Mouse (Mus musculus) CH12.LX (cell line): ENCODE data around the gene Ttc34. TPM values are rescaled to one million over a fixed set of nuclear protein-coding genes. Genes with fewer than 3 reads are reported as not detected.

ENCODE experiments used
- DNase-seq: peaks from one replicate; pipeline ENCODE4 v3.0.0-alpha.2; 2013; ENCODE audit errors: extremely low read depth
- H3K27ac ChIP-seq: 2 replicates; pipeline ENCODE4 v1.5.1; 2012; ENCODE audit warnings: low read depth, mild to moderate bottlenecking, control low read depth, moderate library complexity; ENCODE audit not compliant: insufficient read depth
- H3K27me3 ChIP-seq: replicated peaks from 2 replicates; pipeline ENCODE3; 2012; ENCODE audit warnings: inconsistent platforms
- H3K36me3 ChIP-seq, 2 experiments: replicated peaks in 1 of 2; 2 replicates each; pipeline versions ENCODE3 to v1.6.1; 2012; ENCODE audit warnings: inconsistent platforms in 1 of 2, low read length in 1 of 2, mild to moderate bottlenecking in 1 of 2, mixed read lengths in 1 of 2, moderate library complexity in 1 of 2; ENCODE audit not compliant: control insufficient read depth in 1 of 2, insufficient read depth in 1 of 2
- H3K4me1 ChIP-seq, 2 experiments: 2 replicates each; pipeline ENCODE4 v1.6.1; 2012; ENCODE audit warnings: inconsistent platforms in 1 of 2, moderate library complexity in 1 of 2; ENCODE audit not compliant: insufficient read depth in 2 of 2, control insufficient read depth in 1 of 2
- H3K4me2 ChIP-seq: 2 replicates; pipeline ENCODE4 v1.6.1; 2012; ENCODE audit warnings: low read depth, mild to moderate bottlenecking, control low read depth; ENCODE audit not compliant: poor library complexity, insufficient read depth, severe bottlenecking
- H3K4me3 ChIP-seq, 3 experiments: fragments of 150-350 bp in 1 of 3; sonication (generic) in 1 of 3; replicated peaks in 1 of 3; 2 replicates each; pipeline versions ENCODE3 to v1.5.1; 2011 to 2012; ENCODE audit warnings: low read depth in 2 of 3, low read length in 2 of 3, mild to moderate bottlenecking in 2 of 3, moderate library complexity in 2 of 3, control low read depth in 1 of 3, improper control_type of control experiment in 1 of 3, inconsistent platforms in 1 of 3, mixed read lengths in 1 of 3; ENCODE audit not compliant: poor library complexity in 1 of 3
- H3K79me2 ChIP-seq: replicated peaks from 2 replicates; pipeline ENCODE4 v1.6.1; 2012; ENCODE audit warnings: mild to moderate bottlenecking, moderate library complexity; ENCODE audit not compliant: control insufficient read depth, poor library complexity, insufficient read depth, severe bottlenecking; ENCODE audit errors: extremely low read depth
- H3K9ac ChIP-seq: 2 replicates; pipeline ENCODE4 v1.6.1; 2012; ENCODE audit warnings: low read depth, mild to moderate bottlenecking, control low read depth, moderate library complexity; ENCODE audit not compliant: insufficient read depth
- H3K9me3 ChIP-seq: replicated peaks from 2 replicates; pipeline ENCODE3; 2012; ENCODE audit warnings: low read length, inconsistent platforms, mixed read lengths
- BHLHE40 ChIP-seq: IDR thresholded peaks from 2 replicates; pipeline ENCODE4 v1.6.1; 2011; ENCODE audit warnings: mild to moderate bottlenecking, low read depth, low read length, improper control_type of control experiment
- CHD1 ChIP-seq: IDR thresholded peaks from 2 replicates; pipeline ENCODE4 v1.6.1; 2012; ENCODE audit warnings: low read depth, low read length, improper control_type of control experiment, inconsistent platforms
- CHD2 ChIP-seq: IDR thresholded peaks from 2 replicates; pipeline ENCODE4 v1.6.1; 2011; ENCODE audit warnings: low read length, improper control_type of control experiment
- CTCF ChIP-seq, 2 experiments: IDR thresholded peaks in 1 of 2; conservative IDR thresholded peaks in 1 of 2; 2 replicates each; pipeline ENCODE4 v1.5.1; 2011 to 2012; ENCODE audit warnings: low read depth in 2 of 2, low read length in 2 of 2, improper control_type of control experiment in 1 of 2, inconsistent platforms in 1 of 2, mild to moderate bottlenecking in 1 of 2, moderate library complexity in 1 of 2
- ELF1 ChIP-seq: IDR thresholded peaks from 2 replicates; pipeline ENCODE4 v1.6.1; 2014; ENCODE audit warnings: low read depth, mild to moderate bottlenecking, inconsistent platforms, low read length, improper control_type of control experiment
- EP300 ChIP-seq: IDR thresholded peaks from 2 replicates; pipeline ENCODE4 v1.6.1; 2011; ENCODE audit warnings: low read length, improper control_type of control experiment
- GABPA ChIP-seq: IDR thresholded peaks from 2 replicates; pipeline ENCODE4 v1.6.1; 2012; ENCODE audit warnings: low read depth, low read length, improper control_type of control experiment, inconsistent platforms; ENCODE audit not compliant: insufficient replicate concordance
- IRF4 ChIP-seq: IDR thresholded peaks from 2 replicates; pipeline ENCODE4 v1.6.1; 2014; ENCODE audit warnings: low read depth, mild to moderate bottlenecking, inconsistent platforms, low read length, improper control_type of control experiment
- MAZ ChIP-seq: IDR thresholded peaks from 2 replicates; pipeline ENCODE4 v1.6.1; 2012; ENCODE audit warnings: low read depth, mild to moderate bottlenecking, inconsistent platforms, low read length, improper control_type of control experiment, moderate library complexity
- MEF2A ChIP-seq: IDR thresholded peaks from 2 replicates; pipeline ENCODE4 v1.6.1; 2014; ENCODE audit warnings: low read depth, mild to moderate bottlenecking, inconsistent platforms, low read length, improper control_type of control experiment, borderline replicate concordance
- POLR2A ChIP-seq: IDR thresholded peaks from 2 replicates; pipeline ENCODE4 v1.6.1; 2011; ENCODE audit warnings: low read depth, mild to moderate bottlenecking, improper control_type of control experiment, low read length
- POLR2AphosphoS2 ChIP-seq: IDR thresholded peaks from 2 replicates; pipeline ENCODE4 v1.6.1; 2011; ENCODE audit warnings: low read depth, low read length, improper control_type of control experiment
- RAD21 ChIP-seq: IDR thresholded peaks from 2 replicates; pipeline ENCODE4 v1.6.1; 2011; ENCODE audit warnings: low read depth, mild to moderate bottlenecking, low read length, improper control_type of control experiment, moderate library complexity
- RCOR1 ChIP-seq: conservative IDR thresholded peaks from 2 replicates; pipeline ENCODE4 v1.6.1; 2012; ENCODE audit warnings: low read depth, mild to moderate bottlenecking, inconsistent platforms, low read length, improper control_type of control experiment
- SIN3A ChIP-seq: IDR thresholded peaks from 2 replicates; pipeline ENCODE4 v1.6.1; 2012; ENCODE audit warnings: low read length, improper control_type of control experiment, inconsistent platforms
- TBP ChIP-seq: conservative IDR thresholded peaks from 2 replicates; pipeline ENCODE4 v1.6.1; 2011; ENCODE audit warnings: low read depth, low read length, improper control_type of control experiment
- TCF12 ChIP-seq: IDR thresholded peaks from 2 replicates; pipeline ENCODE4 v1.6.1; 2014; ENCODE audit warnings: low read depth, mild to moderate bottlenecking, inconsistent platforms, low read length, improper control_type of control experiment
- UBTF ChIP-seq: IDR thresholded peaks from 2 replicates; pipeline ENCODE4 v1.6.1; 2012; ENCODE audit warnings: low read depth, mild to moderate bottlenecking, inconsistent platforms, low read length, improper control_type of control experiment, moderate library complexity
- USF2 ChIP-seq: conservative IDR thresholded peaks from 2 replicates; pipeline ENCODE4 v1.6.1; 2011; ENCODE audit warnings: low read depth, low read length, improper control_type of control experiment
- ZKSCAN1 ChIP-seq: IDR thresholded peaks from 2 replicates; pipeline ENCODE4 v1.6.1; 2012; ENCODE audit warnings: low read depth, inconsistent platforms, low read length, improper control_type of control experiment, borderline replicate concordance
- ZMIZ1 ChIP-seq: IDR thresholded peaks from 2 replicates; pipeline ENCODE4 v1.6.1; 2012; ENCODE audit warnings: low read depth, mild to moderate bottlenecking, inconsistent platforms, low read length, improper control_type of control experiment
- ZNF384 ChIP-seq: IDR thresholded peaks from 2 replicates; pipeline ENCODE4 v1.6.1; 2012; ENCODE audit warnings: low read depth, low read length, improper control_type of control experiment, inconsistent platforms
- dilution Hi-C: fragments of 300-500 bp; cut with MboI; formaldehyde crosslinking; loops from 2 replicates; pipeline ENCODE4 v1.14.3; 2020; ENCODE audit warnings: low sequenced_read_pairs; ENCODE audit not compliant: extremely low pct_unique_long_range_greater_than_20kb, extremely low pct_ligation_motif_present
- in situ Hi-C: fragments of 300-500 bp; cut with MboI; formaldehyde crosslinking; loops from 3 replicates; pipeline ENCODE4 v1.14.3; 2019; ENCODE audit warnings: low sequenced_read_pairs, low pct_ligation_motif_present, low pct_unique_long_range_greater_than_20kb, mixed read lengths
- polyA plus RNA-seq: library from polyadenylated mRNA; unstranded; fragments of >175 nt; gene quantifications from 2 replicates; pipeline ENCODE4 v1.2.1, GENCODE M21; 2012; ENCODE audit warnings: low read depth; ENCODE audit not compliant: insufficient read length
- total RNA-seq, 2 experiments: library from RNA; depleted of rRNA; stranded (reverse); fragments of 300-350 nt in 1 of 2; fragments of >200 nt in 1 of 2; gene quantifications; 2 replicates each; pipeline ENCODE4 v1.2.3; 2012 to 2014

Ttc34 gene
- total and polyA plus RNA-seq, 3 experiments: not detected

- no peak for DNase-seq
- Histone ChIP-seq H3K4me1 (peaks cover 12 to 20% of the 10 kb centered on the region in 2 experiments), H3K9ac (no peak overlapping the region), H3K36me3 (no peaks in the 10 kb centered on the region), H3K4me3 (no peak overlapping the region), H3K4me2 (no peak overlapping the region), H3K27me3 (peaks cover 5% of the 10 kb centered on the region), H3K79me2 (no peaks in the 10 kb centered on the region)
- in situ Hi-C loops (no loop called here), dilution Hi-C loops (loop anchor here (25.0 kb wide), 1 partner anchor 142 kb away; no protein-coding TSS in a partner anchor)
- no peak for TF ChIP-seq SIN3A
- no peak for TF ChIP-seq CTCF (conservative IDR thresholded peaks at IDR 0.05 in 1 of 2, IDR thresholded peaks at IDR 0.05 in 1 of 2; ENCODE audit: low read depth in 2 of 2, low read length in 2 of 2)
- no peak for TF ChIP-seq MAZ
- no peak for TF ChIP-seq USF2
- TF ChIP-seq RAD21: no peak
- TF ChIP-seq MEF2A: no peak
- no peak for TF ChIP-seq TCF12
- TF ChIP-seq POLR2A: no peak
- TF ChIP-seq ZKSCAN1: no peak
- TF ChIP-seq EP300: no peak
- no peak for TF ChIP-seq BHLHE40
- no peak for TF ChIP-seq ZMIZ1
- no peak for TF ChIP-seq ZNF384
- no peak for TF ChIP-seq ELF1
- TF ChIP-seq UBTF: no peak
- TF ChIP-seq, all 38 proteins: peak for 0
- Histone ChIP-seq H3K27ac (no peak overlapping the region), H3K9me3 (no peaks in the 10 kb centered on the region)
Observed at GRCm38 (mm10) chr4:154895549-154895948, 58.3 kb downstream of the Ttc34 start.

- Histone ChIP-seq H3K4me1 (peaks cover 17 to 20% of the 10 kb centered on the region in 2 experiments), H3K9ac (no peak overlapping the region), H3K4me2 (0 out of 2 replicates have a peak overlapping the region, but pooled peaks have one; percentile 18), H3K9me3 (peaks cover 11% of the 10 kb centered on the region), H3K4me3 (peak overlapping the region in 1 of 3 experiments; percentile 62), H3K27ac (no peak overlapping the region), H3K79me2 (no peaks in the 10 kb centered on the region), H3K27me3 (peaks cover 1% of the 10 kb centered on the region), H3K36me3 (no peaks in the 10 kb centered on the region)
- in situ Hi-C loops (no loop called here), dilution Hi-C loops (loop anchor here (25.0 kb wide), 1 partner anchor 139 kb away; no protein-coding TSS in a partner anchor)
- DNase-seq: no peak
- no peak for TF ChIP-seq ZMIZ1
- TF ChIP-seq GABPA: no peak
- no peak for TF ChIP-seq RCOR1
- TF ChIP-seq SIN3A: no peak
- TF ChIP-seq IRF4: no peak
- no peak for TF ChIP-seq POLR2AphosphoS2
- TF ChIP-seq CTCF (conservative IDR thresholded peaks at IDR 0.05 in 1 of 2, IDR thresholded peaks at IDR 0.05 in 1 of 2; ENCODE audit: low read depth in 2 of 2, low read length in 2 of 2): no peak
- no peak for TF ChIP-seq CHD2
- TF ChIP-seq CHD1: no peak
- TF ChIP-seq TBP: no peak
Observed at GRCm38 (mm10) chr4:154897676-154898465, 60.6 kb downstream of the Ttc34 start.
